Mouse (Mus musculus) kidney, adult 2 months (tissue): ENCODE data around the gene Cga. TPM values are rescaled to one million over a fixed set of nuclear protein-coding genes. Genes with fewer than 3 reads are reported as not detected.

ENCODE experiments used
- DNase-seq: peaks from one replicate; pipeline ENCODE4 v3.0.0; 2021
- H3K27ac ChIP-seq: fragments of 200-500 bp; 2 replicates; pipeline ENCODE4 v1.5.1; 2012; ENCODE audit warnings: low read depth, low read length, control low read depth, inconsistent platforms; ENCODE audit not compliant: insufficient read depth
- H3K27me3 ChIP-seq: fragments of 200-500 bp; replicated peaks from 2 replicates; pipeline ENCODE4 v1.6.1; 2012; ENCODE audit warnings: mild to moderate bottlenecking, moderate library complexity, low read length, inconsistent platforms; ENCODE audit not compliant: control insufficient read depth, insufficient read depth
- H3K36me3 ChIP-seq: fragments of 200-500 bp; 2 replicates; pipeline ENCODE4 v1.6.1; 2012; ENCODE audit warnings: mild to moderate bottlenecking, moderate library complexity, low read length, inconsistent platforms; ENCODE audit not compliant: control insufficient read depth, insufficient read depth
- H3K4me1 ChIP-seq: fragments of 200-500 bp; 2 replicates; pipeline ENCODE4 v1.6.1; 2011; ENCODE audit warnings: low read length; ENCODE audit not compliant: control insufficient read depth, insufficient read depth
- H3K4me3 ChIP-seq: fragments of 200-500 bp; 2 replicates; pipeline ENCODE4 v1.5.1; 2011; ENCODE audit warnings: mild to moderate bottlenecking, low read depth, low read length, control low read depth; ENCODE audit not compliant: insufficient read depth
- CTCF ChIP-seq: fragments of 200-500 bp; conservative IDR thresholded peaks from 2 replicates; pipeline ENCODE4 v1.5.1; 2011; ENCODE audit warnings: low read depth, mild to moderate bottlenecking, control low read depth, low read length, moderate library complexity, mixed read lengths; ENCODE audit not compliant: insufficient read depth, insufficient read length
- POLR2A ChIP-seq: fragments of 200-500 bp; IDR thresholded peaks from one replicate; pipeline ENCODE4 v1.6.1; 2011; ENCODE audit warnings: low read depth, low read length, control low read depth
- WGBS: fragments of 180-500 bp; shearing (Covaris S2); methylation state at CpG from one replicate; pipeline ENCODE4 v1.1.7; 2018; 5-methylcytosine and 5-hydroxymethylcytosine counted together
- polyA plus RNA-seq: library from polyadenylated mRNA; depleted of rRNA; stranded (reverse); fragments of >200 nt; gene quantifications from 2 replicates; pipeline ENCODE4 v1.2.3, GENCODE M21; 2012

Gene Cga
- polyA plus RNA-seq, 1 experiment = not detected

DNA sequence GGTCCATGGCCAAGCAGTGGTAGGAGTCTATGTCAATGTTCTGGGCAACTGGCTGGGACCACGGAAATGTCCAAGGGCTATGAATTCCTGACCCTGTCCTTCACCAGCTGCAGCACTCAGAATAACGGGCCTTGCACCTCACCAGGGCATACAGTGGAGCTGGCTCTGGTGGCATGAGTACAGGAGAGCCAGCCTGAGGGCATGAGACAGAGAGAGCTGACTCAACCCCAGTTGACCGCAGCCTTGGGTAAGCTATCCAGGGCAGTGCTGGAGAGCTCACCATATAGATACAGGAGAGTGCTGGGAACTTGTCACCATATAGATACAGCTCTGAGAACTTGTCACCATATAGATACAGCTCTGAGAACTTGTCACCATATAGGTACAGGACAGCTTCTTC is 34.2 kb upstream of the Cga start:
- Histone ChIP-seq H3K4me3 (no peak overlapping the region), H3K4me1 (no peaks in the 10 kb centered on the region), H3K27ac (no peak overlapping the region), H3K27me3 (no peaks in the 10 kb centered on the region), H3K36me3 (no peaks in the 10 kb centered on the region)
- 64% methylated on average over 3 of the region's 3 CpGs for WGBS
- no peak for DNase-seq
- TF ChIP-seq POLR2A (no peak), CTCF (no peak)

DNA sequence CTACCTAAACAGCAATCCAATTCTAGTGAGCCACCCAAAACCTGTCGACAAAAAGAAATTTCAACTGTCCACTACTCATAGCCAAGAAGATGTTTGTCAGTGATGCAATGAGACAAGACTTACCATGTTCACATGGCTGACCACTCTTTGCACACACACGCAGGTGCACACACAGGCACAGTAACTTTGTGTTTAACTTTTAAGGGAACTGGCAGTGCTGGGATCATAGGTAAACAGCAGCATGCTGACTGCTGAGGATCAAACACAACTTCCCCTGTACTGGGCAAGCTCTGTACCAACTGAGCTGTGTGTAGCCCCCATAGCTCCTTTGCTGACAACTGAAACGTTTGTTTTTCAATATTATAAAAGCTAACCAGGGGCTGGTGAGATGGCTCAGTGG is 32.1 kb upstream of the Cga start:
- TF ChIP-seq CTCF (no peak), POLR2A (no peak)

DNA sequence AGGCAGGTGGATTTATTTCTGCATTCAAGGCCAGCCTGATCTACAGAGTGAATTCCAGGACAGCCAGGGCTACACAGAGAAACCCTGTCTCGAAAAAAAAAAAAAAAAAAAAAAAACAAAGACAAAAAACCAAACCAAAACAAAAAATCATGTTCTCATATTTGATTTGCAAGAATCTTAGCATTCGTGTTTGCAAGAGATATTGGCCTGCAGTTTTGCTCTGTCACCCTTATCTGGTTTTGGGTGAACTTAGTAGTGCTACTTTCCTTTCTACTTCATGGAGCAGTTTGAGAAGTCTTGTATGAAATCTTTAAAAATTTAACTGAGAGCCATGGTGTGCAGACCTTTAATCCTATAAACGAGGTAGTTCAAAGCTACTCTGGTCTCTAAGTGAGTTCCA is 23.8 kb upstream of the Cga start:
- no peaks in the 10 kb centered on the region for H3K36me3 ChIP-seq
- peaks cover 21% of the 10 kb centered on the region for H3K4me1 ChIP-seq
- DNase-seq = no peak
- TF ChIP-seq POLR2A = no peak
- TF ChIP-seq CTCF = no peak
- 73% methylated on average over 3 of the region's 3 CpGs for WGBS
- no peak overlapping the region for H3K27ac ChIP-seq
- no peak overlapping the region for H3K4me3 ChIP-seq
- no peaks in the 10 kb centered on the region for H3K27me3 ChIP-seq

More for the DNA sequence above, 32.1 kb upstream of the Cga start:
- 74% methylated on average over 3 of the region's 3 CpGs for WGBS
- Histone ChIP-seq H3K4me3 (no peak overlapping the region), H3K27ac (no peak overlapping the region), H3K4me1 (peaks cover 2% of the 10 kb centered on the region), H3K36me3 (no peaks in the 10 kb centered on the region), H3K27me3 (no peaks in the 10 kb centered on the region)
- DNase-seq = no peak

DNA sequence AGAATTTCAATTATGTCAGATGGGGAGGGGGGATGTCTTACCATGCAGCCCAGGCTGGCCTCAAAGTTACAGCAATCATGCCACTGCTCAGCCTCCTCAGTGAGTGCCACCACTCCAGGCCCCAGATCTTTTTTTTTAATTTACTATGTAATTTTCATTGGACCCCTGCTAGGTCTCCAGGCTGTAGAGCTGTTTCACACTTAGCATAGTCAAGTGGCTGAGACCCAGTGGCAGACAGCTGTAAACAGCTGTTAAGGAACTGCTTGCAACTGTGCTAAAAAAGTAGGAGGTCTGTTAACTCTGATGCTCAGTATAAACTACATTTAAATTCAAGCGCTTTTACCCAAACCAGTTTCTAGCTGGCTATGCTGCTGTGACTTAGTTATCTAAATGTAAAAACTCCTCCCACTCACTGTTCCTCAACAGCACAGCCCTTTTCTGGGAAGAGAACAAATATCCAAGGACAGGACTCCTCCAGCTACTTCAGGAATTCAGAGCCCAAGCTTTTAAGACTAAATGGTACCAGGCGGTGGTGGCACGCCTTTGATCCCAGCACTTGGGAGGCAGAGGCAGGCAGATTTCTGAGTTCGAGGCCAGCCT is 20.6 kb upstream of the Cga start:
- peaks cover 14% of the 10 kb centered on the region for H3K4me1 ChIP-seq
- 93% methylated on average over 4 of the region's 4 CpGs for WGBS
- DNase-seq = no peak
- no peaks in the 10 kb centered on the region for H3K27me3 ChIP-seq
- no peak overlapping the region for H3K4me3 ChIP-seq
- no peak overlapping the region for H3K27ac ChIP-seq
- no peaks in the 10 kb centered on the region for H3K36me3 ChIP-seq
- TF ChIP-seq CTCF (no peak), POLR2A (no peak)

DNA sequence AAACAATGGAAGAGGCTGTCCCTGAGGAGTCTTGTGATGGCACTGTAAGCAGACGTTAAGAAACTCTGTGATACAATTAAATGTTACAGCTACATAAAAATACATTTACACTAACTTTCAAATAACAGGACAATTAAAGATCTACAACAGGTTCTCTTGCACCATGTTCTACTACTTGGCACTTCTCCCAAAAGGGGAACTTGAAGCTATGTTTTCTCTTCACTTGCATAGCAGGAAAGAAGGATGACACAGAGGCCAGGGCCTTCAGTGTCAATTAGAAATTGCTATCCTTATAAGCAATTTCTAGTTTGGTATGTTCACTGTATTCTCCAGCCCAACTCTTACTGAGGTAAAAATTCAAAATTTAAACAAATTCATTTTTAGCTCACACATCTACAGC is 19.3 kb upstream of the Cga start:
- no peak overlapping the region for H3K27ac ChIP-seq
- DNase-seq = no peak
- no peak for TF ChIP-seq CTCF
- TF ChIP-seq POLR2A = no peak
- H3K4me3 ChIP-seq = no peak overlapping the region
- H3K27me3 ChIP-seq = no peaks in the 10 kb centered on the region
- 58% methylated on average over 1 of the region's 1 CpGs for WGBS
- H3K36me3 ChIP-seq = no peaks in the 10 kb centered on the region
- peaks cover 9% of the 10 kb centered on the region for H3K4me1 ChIP-seq

DNA sequence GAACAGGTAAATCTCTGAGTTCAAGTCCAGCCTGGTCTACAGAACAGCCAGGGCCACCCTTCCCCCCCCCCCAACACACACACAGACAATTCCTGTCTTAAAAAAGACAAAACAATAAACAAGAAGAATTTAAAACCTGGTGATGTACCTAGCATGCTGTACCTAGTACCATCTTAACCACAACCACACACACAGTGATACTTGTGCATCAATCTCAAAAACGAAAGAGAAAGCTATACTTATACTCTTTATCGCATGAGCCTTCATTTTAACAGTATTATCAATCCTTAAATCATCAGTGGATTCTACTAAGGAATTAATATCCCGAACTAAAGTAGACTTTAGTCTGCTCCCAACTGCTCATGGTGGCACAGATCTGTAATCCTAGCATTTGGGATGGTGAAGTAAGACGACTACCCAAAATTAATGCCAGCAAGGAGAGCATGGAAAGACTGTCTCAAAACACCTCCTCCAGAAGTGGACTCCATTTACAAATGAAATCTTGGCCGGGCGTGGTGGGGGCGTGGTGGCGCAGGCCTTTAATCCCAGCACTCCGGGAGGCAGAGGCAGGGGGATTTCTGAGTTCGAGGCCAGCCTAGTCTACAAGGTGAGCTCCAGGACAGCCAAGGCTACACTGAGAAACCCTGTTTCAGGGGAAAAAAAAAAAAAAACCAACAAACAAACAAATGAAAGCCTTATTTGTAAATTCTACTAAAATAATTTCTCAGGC is 12.5 kb upstream of the Cga start:
- no peaks in the 10 kb centered on the region for H3K36me3 ChIP-seq
- DNase-seq = no peak
- 79% methylated on average over 10 of the region's 10 CpGs for WGBS
- no peaks in the 10 kb centered on the region; the same call in 1 of the 2 replicates for H3K4me1 ChIP-seq
- TF ChIP-seq POLR2A = no peak
- H3K27me3 ChIP-seq = no peaks in the 10 kb centered on the region
- no peak overlapping the region for H3K4me3 ChIP-seq
- H3K27ac ChIP-seq = no peak overlapping the region

DNA sequence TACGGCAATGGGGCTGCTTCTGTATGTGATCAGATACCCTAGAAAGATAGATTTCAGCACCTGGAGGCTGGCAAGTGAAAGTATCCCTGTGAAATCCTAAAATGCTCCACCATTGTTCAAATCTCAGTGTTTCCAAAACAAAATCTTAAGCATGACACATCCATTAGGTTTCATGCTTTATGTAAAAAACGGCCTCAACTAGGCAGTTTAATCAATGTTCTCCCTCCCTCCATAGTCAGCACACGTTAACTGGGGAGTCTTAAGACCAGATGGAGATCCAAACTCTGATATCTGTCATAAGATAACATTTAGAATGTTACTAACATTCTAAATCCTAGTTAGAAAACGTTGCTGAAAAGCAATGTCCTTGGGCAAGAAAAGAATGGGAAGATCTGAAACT is 11.7 kb upstream of the Cga start:
- WGBS = 8% methylated on average over 4 of the region's 4 CpGs
- DNase-seq = no peak
- Histone ChIP-seq H3K36me3 (no peaks in the 10 kb centered on the region), H3K4me3 (peak overlapping the region; percentile 69), H3K27ac (no peak overlapping the region), H3K27me3 (no peaks in the 10 kb centered on the region; the same call in 1 of the 2 replicates), H3K4me1 (no peaks in the 10 kb centered on the region; the same call in 1 of the 2 replicates)
- TF ChIP-seq CTCF = no peak
- TF ChIP-seq POLR2A = no peak
